Mouse (Mus musculus) midbrain, embryonic 16.5 days (tissue): ENCODE measurements around the gene Spin1. TPM values are rescaled to one million over a fixed set of nuclear protein-coding genes. Genes with fewer than 3 reads are reported as not detected.

ENCODE experiments used
- ATAC-seq: fragments of 200-750 bp; cut with Nextera tagmentation; 2 replicates; pipeline ENCODE4 v1.8.0; 2017; ENCODE audit warnings: moderate TSS enrichment
- H3K27ac ChIP-seq: fragments of 300-500 bp; sonication (generic); 2 replicates; pipeline ENCODE4 v1.5.1; 2014; ENCODE audit warnings: mild to moderate bottlenecking, low read length, mixed read lengths
- H3K27me3 ChIP-seq: fragments of 300-500 bp; sonication (generic); 2 replicates; pipeline ENCODE4 v1.6.1; 2014; ENCODE audit warnings: low read depth, low read length, mixed read lengths; ENCODE audit not compliant: control insufficient read depth, insufficient read depth
- H3K36me3 ChIP-seq: fragments of 300-500 bp; sonication (generic); 2 replicates; pipeline ENCODE4 v1.6.1; 2014; ENCODE audit warnings: mild to moderate bottlenecking, low read length, moderate library complexity, mixed read lengths; ENCODE audit not compliant: control insufficient read depth, insufficient read depth
- H3K4me1 ChIP-seq: fragments of 300-500 bp; sonication (generic); 2 replicates; pipeline ENCODE4 v1.6.1; 2014; ENCODE audit warnings: mild to moderate bottlenecking, low read length, mixed read lengths; ENCODE audit not compliant: control insufficient read depth, insufficient read depth
- H3K4me2 ChIP-seq: fragments of 300-500 bp; sonication (generic); 2 replicates; pipeline ENCODE4 v1.6.1; 2014; ENCODE audit warnings: mild to moderate bottlenecking, low read length, mixed read lengths
- H3K4me3 ChIP-seq: fragments of 300-500 bp; sonication (generic); 2 replicates; pipeline ENCODE4 v1.5.1; 2014; ENCODE audit warnings: low read depth, mild to moderate bottlenecking, low read length, moderate library complexity, mixed read lengths
- H3K9ac ChIP-seq: fragments of 300-500 bp; sonication (generic); 2 replicates; pipeline ENCODE4 v1.6.1; 2014; ENCODE audit warnings: low read depth, low read length, mixed read lengths
- H3K9me3 ChIP-seq: fragments of 300-500 bp; sonication (generic); replicated peaks from 2 replicates; pipeline ENCODE4 v1.6.1; 2014; ENCODE audit warnings: mild to moderate bottlenecking, low read length, mixed read lengths; ENCODE audit not compliant: control insufficient read depth, poor library complexity, severe bottlenecking
- WGBS: fragments of 180-500 bp; shearing (Covaris S2); extraction: QIAGEN DNeasy Blood & Tissue Kit; methylation state at CpG from one replicate; pipeline ENCODE4 v1.1.7; 2014; 5-methylcytosine and 5-hydroxymethylcytosine counted together
- polyA plus RNA-seq: library from polyadenylated mRNA; unstranded; fragments of >200 nt; fragmentation: Nextera tagmentation; extraction: Ambion mirVana; gene quantifications from 2 replicates; pipeline ENCODE4 v1.2.1, GENCODE M21; 2015

Gene Spin1
- polyA plus RNA-seq, 1 experiment from 2014 or later = 181 TPM

GRCm38 (mm10) chr13:51166711-51167110 lies 66.0 kb downstream of the Spin1 start:
- 81% methylated on average over 11 of the region's 11 CpGs for WGBS
- no peak for ATAC-seq
- Histone ChIP-seq H3K9ac (no peak overlapping the region), H3K27ac (no peak overlapping the region), H3K9me3 (no peaks in the 10 kb centered on the region), H3K4me3 (no peak overlapping the region), H3K36me3 (no peaks in the 10 kb centered on the region), H3K4me1 (peaks cover 14% of the 10 kb centered on the region), H3K4me2 (no peak overlapping the region), H3K27me3 (no peaks in the 10 kb centered on the region; the same call in 1 of the 2 replicates)

- H3K9ac ChIP-seq = no peak overlapping the region
- peak; percentile 10; the same call in 1 of the 2 replicates for ATAC-seq
- H3K9me3 ChIP-seq = no peaks in the 10 kb centered on the region
- peaks cover 3% of the 10 kb centered on the region; the same call in 1 of the 2 replicates for H3K27me3 ChIP-seq
- H3K4me1 ChIP-seq = peaks cover 16% of the 10 kb centered on the region
- 35% methylated on average over 11 of the region's 11 CpGs for WGBS
- H3K4me3 ChIP-seq = peak overlapping the region; percentile 56; the same call in 1 of the 2 replicates
- H3K36me3 ChIP-seq = no peaks in the 10 kb centered on the region
- H3K27ac ChIP-seq = no peak overlapping the region
- H3K4me2 ChIP-seq = peak overlapping the region; percentile 98
Measured at GRCm38 (mm10) chr13:51170215-51170614, 69.5 kb downstream of the Spin1 start.

- H3K4me1 ChIP-seq = peaks cover 16% of the 10 kb centered on the region
- no peaks in the 10 kb centered on the region for H3K36me3 ChIP-seq
- peak within 1 kb of the TSS; percentile 98 for H3K4me2 ChIP-seq
- H3K4me3 ChIP-seq = peak within 1 kb of the TSS; percentile 56
- peak within 1 kb of the TSS; percentile 55 for H3K9ac ChIP-seq
- no peak within 1 kb of the TSS for H3K27ac ChIP-seq
- H3K9me3 ChIP-seq = no peaks in the 10 kb centered on the region
- H3K27me3 ChIP-seq = peaks cover 3% of the 10 kb centered on the region; the same call in 1 of the 2 replicates
- WGBS = under 1% methylated on average over 58 of the region's 64 CpGs
- peak; percentile 86 for ATAC-seq
Measured at GRCm38 (mm10) chr13:51170691-51171680, 70.3 kb downstream of the Spin1 start, which contains the start of gene Nxnl2. Nxnl2 (plus strand) TSS chr13:51171022.

- H3K4me3 ChIP-seq = no peak overlapping the region
- peaks cover 16% of the 10 kb centered on the region for H3K4me1 ChIP-seq
- no peak overlapping the region for H3K9ac ChIP-seq
- ATAC-seq = no peak
- H3K27me3 ChIP-seq = peaks cover 3% of the 10 kb centered on the region; the same call in 1 of the 2 replicates
- no peak overlapping the region for H3K27ac ChIP-seq
- no peak overlapping the region for H3K4me2 ChIP-seq
- 49% methylated on average over 7 of the region's 7 CpGs for WGBS
- H3K9me3 ChIP-seq = no peaks in the 10 kb centered on the region; the same call in 1 of the 2 replicates
- H3K36me3 ChIP-seq = no peaks in the 10 kb centered on the region
Measured at GRCm38 (mm10) chr13:51172601-51173000, 71.9 kb downstream of the Spin1 start.

- no peak for ATAC-seq
- Histone ChIP-seq H3K9me3 (no peaks in the 10 kb centered on the region; the same call in 1 of the 2 replicates), H3K9ac (no peak overlapping the region), H3K36me3 (no peaks in the 10 kb centered on the region), H3K27ac (no peak overlapping the region), H3K4me1 (no peaks in the 10 kb centered on the region), H3K4me2 (no peak overlapping the region), H3K4me3 (no peak overlapping the region), H3K27me3 (no peaks in the 10 kb centered on the region)
- 83% methylated on average over 10 of the region's 10 CpGs for WGBS
Measured at GRCm38 (mm10) chr13:51178932-51179331, 78.3 kb downstream of the Spin1 start.

- no peak overlapping the region for H3K4me3 ChIP-seq
- no peak overlapping the region for H3K9ac ChIP-seq
- H3K9me3 ChIP-seq = no peaks in the 10 kb centered on the region; the same call in 1 of the 2 replicates
- no peaks in the 10 kb centered on the region for H3K4me1 ChIP-seq
- H3K27ac ChIP-seq = no peak overlapping the region
- no peak for ATAC-seq
- 69% methylated on average over 3 of the region's 3 CpGs for WGBS
- H3K4me2 ChIP-seq = no peak overlapping the region
- H3K27me3 ChIP-seq = no peaks in the 10 kb centered on the region
- H3K36me3 ChIP-seq = no peaks in the 10 kb centered on the region
Measured at GRCm38 (mm10) chr13:51179362-51179761, 78.7 kb downstream of the Spin1 start.

- H3K27me3 ChIP-seq = no peaks in the 10 kb centered on the region
- H3K36me3 ChIP-seq = no peaks in the 10 kb centered on the region
- WGBS = 80% methylated on average over 7 of the region's 7 CpGs
- no peak overlapping the region for H3K4me2 ChIP-seq
- no peak for ATAC-seq
- no peaks in the 10 kb centered on the region for H3K4me1 ChIP-seq
- no peak overlapping the region for H3K27ac ChIP-seq
- no peak overlapping the region for H3K4me3 ChIP-seq
- H3K9ac ChIP-seq = no peak overlapping the region
- H3K9me3 ChIP-seq = no peaks in the 10 kb centered on the region
Measured at GRCm38 (mm10) chr13:51182236-51182635, 81.6 kb downstream of the Spin1 start.

- WGBS = 84% methylated on average over 3 of the region's 3 CpGs
- Histone ChIP-seq H3K4me1 (no peaks in the 10 kb centered on the region), H3K27me3 (no peaks in the 10 kb centered on the region), H3K27ac (no peak overlapping the region), H3K4me3 (no peak overlapping the region), H3K9ac (no peak overlapping the region), H3K4me2 (no peak overlapping the region), H3K36me3 (no peaks in the 10 kb centered on the region), H3K9me3 (no peaks in the 10 kb centered on the region)
- ATAC-seq = no peak
Measured at GRCm38 (mm10) chr13:51184896-51185295, 84.2 kb downstream of the Spin1 start.

- H3K27ac ChIP-seq = no peak overlapping the region
- no peak overlapping the region for H3K4me3 ChIP-seq
- no peaks in the 10 kb centered on the region for H3K4me1 ChIP-seq
- H3K9me3 ChIP-seq = no peaks in the 10 kb centered on the region
- ATAC-seq = no peak
- no peaks in the 10 kb centered on the region for H3K27me3 ChIP-seq
- no peak overlapping the region for H3K9ac ChIP-seq
- H3K4me2 ChIP-seq = no peak overlapping the region
- 62% methylated on average over 2 of the region's 3 CpGs for WGBS
- no peaks in the 10 kb centered on the region for H3K36me3 ChIP-seq
Measured at GRCm38 (mm10) chr13:51190336-51190735, 89.7 kb downstream of the Spin1 start.
